Mouse (Mus musculus): ENCODE measurements around the gene Parp14. TPM values are rescaled to one million over a fixed set of nuclear protein-coding genes. Genes with fewer than 3 reads are reported as not detected.

Gene Parp14
- polyA plus RNA-seq, 1 experiment, result 14.1 TPM

GRCm38 (mm10) chr16:35872410-35873006 is 1.2 kb upstream of the Parp14 start:
- DNase-seq (ENCODE audit: low read depth, low spot score), result no peak
- WGBS, result 46% methylated on average over 14 of the region's 14 CpGs

DNA sequence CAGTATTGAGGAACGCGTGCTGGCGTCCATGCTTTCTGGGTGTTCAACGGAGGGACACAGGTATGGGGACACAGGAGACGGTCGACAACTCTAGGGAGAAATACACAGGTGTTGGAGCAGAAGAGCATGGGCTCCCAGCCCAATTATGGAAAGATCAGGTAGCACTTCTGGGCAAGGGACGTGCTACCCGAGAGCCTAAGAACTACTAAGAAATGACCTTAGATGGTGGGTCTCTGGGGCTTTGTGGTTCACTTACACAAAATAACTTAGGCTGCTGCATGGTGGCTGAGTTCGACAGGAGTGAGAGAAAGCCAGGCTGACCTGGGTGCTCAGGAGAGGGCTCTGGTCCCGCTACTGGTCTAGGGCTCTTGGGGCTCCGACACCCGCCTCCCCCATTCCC is 554 bp upstream of the Parp14 start:
- peak; percentile 6 for DNase-seq (ENCODE audit: low read depth, low spot score)
- WGBS, result 23% methylated on average over 12 of the region's 12 CpGs

GRCm38 (mm10) chr16:35870581-35871047 is 730 bp downstream of the Parp14 start:
- peak; percentile 14 for DNase-seq (ENCODE audit: low read depth, low spot score)
- under 1% methylated on average over 12 of the region's 12 CpGs for WGBS

- WGBS, result 50% methylated on average over 6 of the region's 6 CpGs
- no peak for DNase-seq (ENCODE audit: low read depth, low spot score)
Observed at GRCm38 (mm10) chr16:35869656-35870055, 1.7 kb downstream of the Parp14 start.

DNA sequence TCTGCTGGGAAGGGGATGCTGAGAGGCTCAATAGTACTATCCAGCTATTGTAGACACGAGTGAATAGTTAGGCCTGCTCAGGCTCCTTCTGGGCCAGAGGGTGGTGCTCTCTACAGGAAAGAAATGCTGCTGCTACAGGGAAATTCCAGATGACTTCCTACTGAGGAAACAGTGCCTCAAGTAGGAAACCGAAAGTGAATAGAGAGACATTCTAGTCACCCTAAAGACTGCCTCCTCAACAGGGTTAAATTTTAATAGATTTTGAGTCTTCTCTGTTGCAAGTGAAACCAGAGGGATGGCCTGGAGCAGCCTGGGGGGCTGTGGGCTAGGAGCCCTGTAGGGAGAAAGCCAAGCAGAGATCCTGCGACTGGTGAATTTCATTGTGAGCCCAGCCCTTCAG is 2.2 kb downstream of the Parp14 start:
- DNase-seq (ENCODE audit: low read depth, low spot score), result peak; percentile 29
- WGBS, result 3% methylated on average over 3 of the region's 3 CpGs

DNA sequence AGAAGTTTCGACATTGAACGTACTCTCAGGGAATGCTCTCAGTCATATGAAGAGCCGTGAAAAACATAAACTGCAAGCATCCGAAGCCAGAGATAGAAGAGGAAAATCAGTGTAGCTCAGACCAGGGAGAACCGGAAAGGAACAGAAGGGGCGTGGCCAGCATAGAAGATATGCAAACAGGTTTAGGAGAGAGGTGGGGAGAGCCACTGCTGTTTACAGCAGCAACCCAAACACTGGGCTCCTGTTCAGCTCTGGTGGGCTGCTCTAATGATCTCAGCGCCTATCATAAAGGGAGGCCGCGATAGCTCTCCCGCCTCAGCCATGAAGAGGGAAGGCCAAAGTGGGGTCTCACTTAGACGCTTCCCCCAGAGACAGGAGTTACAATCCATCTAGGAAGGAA is 3.6 kb downstream of the Parp14 start:
- DNase-seq (ENCODE audit: low read depth, low spot score), result no peak
- WGBS, result 68% methylated on average over 11 of the region's 11 CpGs

DNA sequence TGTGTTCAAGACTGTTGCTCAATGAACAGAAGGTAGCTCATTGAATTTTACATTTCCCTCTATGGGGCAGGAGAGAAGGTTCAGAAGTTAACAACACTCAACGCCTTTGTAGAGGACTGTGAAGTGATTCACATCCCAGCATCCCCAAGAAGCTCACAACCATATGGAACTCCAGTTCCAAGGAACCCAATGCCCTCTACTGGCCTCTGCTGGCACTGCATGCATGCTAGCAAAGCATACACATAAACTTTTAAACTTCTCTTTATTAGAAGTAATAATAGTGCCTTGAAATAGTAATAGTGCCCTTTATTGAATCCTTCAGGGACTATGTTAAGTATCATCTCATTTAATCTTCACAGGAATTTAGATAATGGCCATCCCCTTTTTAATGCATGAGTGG is 9.3 kb downstream of the Parp14 start:
- DNase-seq (ENCODE audit: low read depth, low spot score), result no peak
- 89% methylated on average over 1 of the region's 1 CpGs for WGBS

- DNase-seq (ENCODE audit: low read depth, low spot score), result no peak
- 84% methylated on average over 16 of the region's 16 CpGs for WGBS
Observed at GRCm38 (mm10) chr16:35860236-35860635, 11.1 kb downstream of the Parp14 start.

DNA sequence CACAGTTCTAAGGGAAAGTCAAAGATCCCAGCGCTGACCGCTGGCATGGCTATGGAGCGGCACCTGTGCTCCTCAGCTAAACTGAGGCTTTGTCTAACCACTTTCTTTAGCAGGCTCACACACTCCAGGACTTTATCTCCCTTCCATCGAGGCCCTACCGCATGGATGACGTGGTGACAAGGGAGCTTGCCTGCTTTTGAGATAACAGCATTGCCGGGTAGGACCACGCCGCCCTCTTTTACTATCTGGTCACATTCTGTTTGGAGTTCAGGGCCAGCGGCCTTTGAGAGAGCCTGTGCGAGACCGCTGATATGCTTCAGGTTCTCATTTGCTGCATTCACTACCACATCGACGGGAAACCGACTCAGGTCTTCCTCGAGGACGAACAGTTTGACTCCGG is 14.6 kb downstream of the Parp14 start:
- 94% methylated on average over 18 of the region's 18 CpGs for WGBS
- no peak for DNase-seq (ENCODE audit: low read depth, low spot score)

DNA sequence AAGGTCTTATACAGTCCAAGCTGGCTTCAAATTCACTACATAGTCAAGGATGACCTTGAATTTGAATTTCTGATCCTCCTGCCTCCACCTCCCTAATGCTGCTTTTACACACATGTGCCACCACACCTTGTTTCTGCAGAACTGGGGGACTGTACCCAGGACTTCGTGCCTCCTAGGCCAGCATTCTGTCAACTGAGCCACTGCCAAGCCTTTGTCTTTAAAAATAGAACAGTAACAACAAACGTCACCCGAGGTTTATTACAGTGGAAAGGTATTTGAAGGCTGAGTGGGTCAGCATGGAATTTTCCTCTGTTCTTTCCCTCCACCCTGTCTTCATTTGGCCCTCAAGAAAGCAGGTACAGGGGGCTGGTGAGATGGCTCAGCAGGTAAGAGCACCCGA is 15.5 kb downstream of the Parp14 start:
- 63% methylated on average over 4 of the region's 4 CpGs for WGBS
- no peak for DNase-seq (ENCODE audit: low read depth, low spot score)

GRCm38 (mm10) chr16:35847138-35847537 is 24.2 kb downstream of the Parp14 start:
- no peak for DNase-seq (ENCODE audit: low read depth, low spot score)

DNA sequence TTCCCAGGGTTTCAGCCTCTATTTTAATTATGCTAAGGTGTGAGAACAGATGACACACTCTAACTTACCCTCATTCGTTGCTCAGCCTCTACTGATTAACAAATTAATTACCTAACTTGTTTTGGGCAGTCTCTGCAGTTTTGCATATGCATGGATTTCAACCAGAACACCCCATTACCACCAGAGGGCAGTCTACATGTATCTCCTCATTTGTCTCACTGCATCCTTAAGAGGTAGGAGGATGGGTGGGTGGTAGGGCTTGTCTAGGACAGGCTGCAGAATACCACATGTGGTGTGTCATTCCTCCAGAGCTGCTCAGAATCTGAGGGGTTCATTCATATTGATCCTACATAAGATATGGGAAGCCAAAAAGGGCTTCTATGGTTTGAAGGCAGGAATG is 31.7 kb downstream of the Parp14 start:
- 20% methylated on average over 1 of the region's 1 CpGs for WGBS
- no peak for DNase-seq (ENCODE audit: low read depth, low spot score)

- no peak for DNase-seq (ENCODE audit: low read depth, low spot score)
- 91% methylated on average over 8 of the region's 8 CpGs for WGBS
Observed at GRCm38 (mm10) chr16:35834653-35835052, 36.7 kb downstream of the Parp14 start.

DNA sequence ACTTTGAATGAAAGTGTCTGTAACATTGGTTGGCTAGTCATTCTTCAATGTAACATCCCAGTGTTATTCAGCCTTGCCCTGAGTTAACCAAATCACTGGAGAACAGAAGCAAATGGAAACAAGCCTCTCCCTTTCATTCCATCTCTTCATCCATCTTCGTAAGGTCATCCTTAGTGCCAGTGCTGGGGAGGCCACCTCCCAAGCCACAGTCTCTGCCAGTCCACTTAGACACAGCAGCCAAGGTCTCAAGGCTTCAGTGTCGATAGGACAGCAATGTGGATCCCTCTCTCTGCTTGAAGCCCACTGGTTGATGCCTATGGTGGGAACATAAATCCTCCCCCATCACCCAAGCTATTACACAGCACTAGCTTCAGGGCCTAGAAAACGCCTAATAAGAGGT is 38.4 kb downstream of the Parp14 start:
- no peak for DNase-seq (ENCODE audit: low read depth, low spot score)
- WGBS, result 85% methylated on average over 3 of the region's 3 CpGs

DNA sequence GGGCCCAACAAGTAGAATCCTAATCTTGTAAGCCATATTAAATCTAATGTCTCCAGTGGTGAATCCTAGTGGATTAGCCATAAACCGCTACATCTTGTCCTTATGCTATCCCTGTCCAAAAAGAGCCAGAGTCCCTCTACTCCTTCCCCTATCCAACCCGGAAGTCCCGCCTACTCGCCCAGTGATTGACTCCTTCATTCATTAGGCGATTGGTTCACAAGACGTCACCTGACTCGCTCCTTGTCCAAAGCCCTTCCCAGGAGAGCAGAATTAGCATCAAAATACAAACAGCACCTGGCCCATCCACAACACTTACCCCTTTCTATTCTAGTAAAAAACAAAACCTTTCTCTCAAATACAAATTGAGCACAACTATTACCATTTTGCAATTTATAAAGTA is 41.3 kb downstream of the Parp14 start:
- 55% methylated on average over 7 of the region's 7 CpGs for WGBS
- DNase-seq (ENCODE audit: low read depth, low spot score), result no peak

DNA sequence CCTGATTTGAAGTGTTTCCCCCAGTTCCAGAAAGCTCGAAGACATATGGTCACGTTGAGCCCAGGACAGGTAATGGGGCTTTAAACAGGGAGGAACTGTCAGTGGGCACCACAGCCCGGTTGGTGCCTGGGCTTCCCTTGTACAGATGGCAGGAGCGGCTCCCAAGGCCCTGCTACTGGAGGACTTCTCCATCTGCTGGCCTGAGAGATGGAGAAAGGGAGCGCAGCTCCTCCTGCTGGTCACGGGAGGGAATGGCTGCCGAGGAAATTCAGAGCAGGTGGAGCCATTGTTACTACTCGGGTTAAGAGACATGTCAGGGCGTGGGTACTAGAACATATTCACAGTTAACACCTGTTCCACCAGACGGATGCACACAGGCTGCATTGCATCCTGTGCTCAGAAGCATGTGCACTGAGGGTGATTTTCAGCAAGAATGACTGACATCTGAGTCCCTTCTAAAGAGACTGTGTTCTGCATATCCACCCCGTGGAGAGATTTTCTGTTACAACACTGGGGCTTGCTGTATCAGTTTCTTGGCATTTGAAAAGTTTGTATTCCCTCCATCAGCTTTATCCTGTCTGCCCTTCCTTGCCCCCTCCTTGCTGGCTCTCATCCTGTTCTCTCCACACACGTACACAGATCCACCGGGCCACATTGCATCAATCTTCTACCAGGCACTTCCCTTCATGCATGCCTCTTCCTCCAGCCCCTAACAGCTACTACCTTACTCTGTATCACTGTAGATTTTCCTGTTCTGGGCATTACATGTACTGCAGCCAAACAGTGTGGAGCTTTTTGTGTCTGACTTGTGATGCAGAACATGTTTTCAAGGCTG is 53.9 kb downstream of the Parp14 start:
- DNase-seq (ENCODE audit: low read depth, low spot score), result peak; percentile 52
- 32% methylated on average over 13 of the region's 13 CpGs for WGBS

- WGBS, result 26% methylated on average over 3 of the region's 3 CpGs
- peak; percentile 25 for DNase-seq (ENCODE audit: low read depth, low spot score)
Observed at GRCm38 (mm10) chr16:35813119-35813518, 58.2 kb downstream of the Parp14 start.

- WGBS, result 98% methylated on average over 2 of the region's 2 CpGs
- no peak for DNase-seq (ENCODE audit: low read depth, low spot score)
Observed at GRCm38 (mm10) chr16:35808838-35809237, 62.5 kb downstream of the Parp14 start.

GRCm38 (mm10) chr16:35807663-35807992 is 63.7 kb downstream of the Parp14 start:
- DNase-seq (ENCODE audit: low read depth, low spot score), result no peak
- 51% methylated on average over 4 of the region's 4 CpGs for WGBS

DNA sequence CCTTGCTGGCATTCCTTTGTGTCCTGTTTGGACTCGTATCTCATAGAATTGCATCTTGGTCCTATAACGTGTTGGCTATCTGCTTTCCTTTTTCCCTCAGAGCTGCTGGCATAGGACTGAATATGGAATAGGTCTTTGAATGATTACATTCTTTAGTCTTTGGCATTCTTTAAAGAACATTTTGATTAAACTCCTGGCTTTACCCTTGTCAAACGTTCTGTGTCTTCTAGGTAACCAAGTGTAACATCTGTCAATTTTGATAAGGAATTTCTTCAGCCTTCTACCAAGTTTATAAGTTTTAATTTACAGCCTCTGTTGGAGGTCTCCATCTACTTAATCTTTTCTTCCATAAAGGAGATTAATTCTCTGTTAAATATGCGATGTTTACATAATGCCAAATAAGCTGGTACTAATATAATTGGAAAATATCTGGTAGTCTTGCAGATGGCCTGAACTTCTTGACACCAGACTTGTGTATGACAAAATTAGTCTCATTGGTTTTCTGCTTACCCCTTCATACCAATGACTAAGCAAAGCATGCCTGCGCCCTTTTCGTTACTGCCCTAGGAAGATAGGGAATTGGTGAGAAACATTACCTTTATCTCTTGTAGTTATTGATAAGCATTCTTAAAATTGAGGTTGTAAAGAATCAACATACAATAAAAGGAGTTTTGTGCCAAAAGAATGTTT is 64.2 kb downstream of the Parp14 start:
- no peak for DNase-seq (ENCODE audit: low read depth, low spot score)
- WGBS, result 79% methylated on average over 6 of the region's 6 CpGs

- DNase-seq (ENCODE audit: low read depth, low spot score), result no peak
- 91% methylated on average over 4 of the region's 4 CpGs for WGBS
Observed at GRCm38 (mm10) chr16:35803723-35804122, 67.6 kb downstream of the Parp14 start.

Measured in large intestine, adult 2 months (tissue).